Mouse (Mus musculus) limb, embryonic 15.5 days (tissue): Measurements from ENCODE around the gene Pdap1. TPM values are rescaled to one million over a fixed set of nuclear protein-coding genes. Genes with fewer than 3 reads are reported as not detected.
"Not testable (repeated sequence)": the region's sequence is repeated elsewhere in the genome, so short reads cannot be mapped to it uniquely, and the experiment has no call there.

Source experiments
- ATAC-seq: fragments of 200-750 bp; cut with Nextera tagmentation; 2 replicates; pipeline ENCODE4 v1.8.0; 2017; ENCODE audit warnings: low read depth, moderate TSS enrichment; ENCODE audit not compliant: insufficient number of reproducible peaks, low FRiP score, low TSS enrichment
- H3K27ac ChIP-seq: fragments of 300-500 bp; sonication (generic); 2 replicates; pipeline ENCODE4 v1.5.1; 2015; ENCODE audit warnings: moderate library complexity, mild to moderate bottlenecking, inconsistent platforms
- H3K27me3 ChIP-seq: fragments of 300-500 bp; sonication (generic); 2 replicates; pipeline ENCODE4 v1.6.1; 2015; ENCODE audit warnings: inconsistent platforms
- H3K36me3 ChIP-seq: fragments of 300-500 bp; sonication (generic); 2 replicates; pipeline ENCODE4 v1.6.1; 2015; ENCODE audit warnings: inconsistent platforms
- H3K4me1 ChIP-seq: fragments of 300-500 bp; sonication (generic); 2 replicates; pipeline ENCODE4 v1.6.1; 2015; ENCODE audit warnings: inconsistent platforms
- H3K4me2 ChIP-seq: fragments of 300-500 bp; sonication (generic); 2 replicates; pipeline ENCODE4 v1.6.1; 2015; ENCODE audit warnings: mild to moderate bottlenecking, inconsistent platforms
- H3K4me3 ChIP-seq: fragments of 300-500 bp; sonication (generic); 2 replicates; pipeline ENCODE4 v1.5.1; 2015; ENCODE audit warnings: mild to moderate bottlenecking, inconsistent platforms
- H3K9ac ChIP-seq: fragments of 300-500 bp; sonication (generic); 2 replicates; pipeline ENCODE4 v1.6.1; 2015; ENCODE audit warnings: inconsistent platforms
- H3K9me3 ChIP-seq: fragments of 300-500 bp; sonication (generic); 2 replicates; pipeline ENCODE4 v1.6.1; 2016; ENCODE audit warnings: inconsistent platforms
- WGBS: fragments of 180-500 bp; shearing (Covaris S2); methylation state at CpG from one replicate; pipeline ENCODE4 v1.1.7; 2015; 5-methylcytosine and 5-hydroxymethylcytosine counted together
- polyA plus RNA-seq: library from polyadenylated mRNA; unstranded; fragments of >200 nt; fragmentation: Nextera tagmentation; extraction: Ambion mirVana; gene quantifications from 2 replicates; pipeline ENCODE4 v1.2.1, GENCODE M21; 2015

Gene Pdap1
- polyA plus RNA-seq, 1 experiment from 2014 or later, result 95.1 TPM

DNA sequence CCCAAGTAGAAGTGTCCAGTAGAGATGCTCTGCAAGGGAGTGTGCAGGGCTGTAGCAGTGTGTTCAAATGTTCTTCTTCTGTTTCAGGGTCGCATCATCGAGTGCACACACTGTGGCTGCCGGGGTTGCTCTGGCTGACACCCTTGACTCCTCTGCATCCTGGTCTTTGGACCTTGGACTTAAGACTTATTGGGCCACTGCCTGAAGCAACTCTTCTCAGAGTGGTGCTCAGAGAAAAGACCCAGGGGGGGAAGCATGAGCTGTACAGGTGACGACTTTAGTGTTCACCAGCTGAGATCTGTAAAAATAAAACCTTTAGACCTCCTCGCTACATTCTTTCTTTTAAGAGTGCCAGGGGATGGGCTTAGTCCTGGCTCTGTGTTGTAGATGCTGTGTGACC lies 7.7 kb upstream of the Pdap1 start:
- 86% methylated on average over 5 of the region's 5 CpGs for WGBS
- no peak for ATAC-seq
- Histone ChIP-seq H3K9me3 (no peaks in the 10 kb centered on the region), H3K4me1 (no peaks in the 10 kb centered on the region), H3K27me3 (no peaks in the 10 kb centered on the region), H3K27ac (no peak overlapping the region), H3K4me2 (no peak overlapping the region), H3K36me3 (peaks cover 98% of the 10 kb centered on the region), H3K9ac (no peak overlapping the region), H3K4me3 (no peak overlapping the region)

DNA sequence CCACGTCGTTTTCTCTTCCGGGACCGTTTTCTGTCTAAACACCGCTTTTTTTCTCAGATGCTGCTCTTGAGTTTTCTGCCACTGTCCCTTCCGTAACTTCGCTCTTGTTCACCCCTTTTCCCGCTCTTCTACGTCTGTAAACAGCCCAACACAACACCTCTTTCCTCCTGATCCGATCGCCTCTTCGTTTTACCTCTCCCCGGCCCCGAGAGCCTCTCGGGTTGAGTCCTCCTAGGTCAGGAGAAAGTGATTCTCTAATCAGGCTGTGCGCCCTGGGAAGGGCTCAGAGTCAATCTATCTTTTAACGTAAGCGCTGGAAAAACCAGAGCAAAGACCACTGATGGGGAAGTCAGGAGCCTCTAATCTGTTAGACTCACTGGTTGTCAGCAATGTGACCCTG lies 573 bp upstream of the Pdap1 start:
- Histone ChIP-seq H3K9ac (peak overlapping the region; percentile 82), H3K9me3 (no peaks in the 10 kb centered on the region), H3K27me3 (no peaks in the 10 kb centered on the region), H3K36me3 (peaks cover 59% of the 10 kb centered on the region), H3K27ac (peak overlapping the region; percentile 89), H3K4me2 (peak overlapping the region; percentile 72), H3K4me1 (peaks cover 26% of the 10 kb centered on the region), H3K4me3 (peak overlapping the region; percentile 97)
- under 1% methylated on average over 18 of the region's 18 CpGs for WGBS
- no peak for ATAC-seq

DNA sequence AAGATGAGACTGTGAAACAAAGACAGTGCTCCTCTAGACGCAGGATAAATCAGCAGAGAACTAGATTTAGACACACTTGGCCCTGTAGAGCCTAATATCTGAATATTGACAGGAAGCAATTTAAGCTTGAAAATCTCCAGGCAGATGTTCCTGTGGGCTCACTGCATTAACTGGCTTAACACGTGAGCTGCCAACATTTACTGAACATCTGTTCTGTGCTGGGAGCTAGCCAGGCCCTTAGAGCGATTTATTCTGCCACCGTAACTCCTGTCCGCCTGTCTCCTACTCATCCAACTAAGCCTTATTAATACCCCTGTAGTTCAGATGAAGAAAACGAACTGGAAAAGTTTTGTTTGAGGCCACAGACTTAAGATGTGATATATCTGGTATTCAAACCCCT lies 1.2 kb downstream of the Pdap1 start:
- Histone ChIP-seq H3K27ac (peak overlapping the region; percentile 89), H3K4me2 (peak overlapping the region; percentile 72), H3K9ac (peak overlapping the region; percentile 92), H3K4me3 (peak overlapping the region; percentile 97), H3K27me3 (no peaks in the 10 kb centered on the region), H3K9me3 (no peaks in the 10 kb centered on the region), H3K36me3 (peaks cover 59% of the 10 kb centered on the region), H3K4me1 (peaks cover 26% of the 10 kb centered on the region)
- ATAC-seq, result no peak
- WGBS, result 6% methylated on average over 6 of the region's 6 CpGs

DNA sequence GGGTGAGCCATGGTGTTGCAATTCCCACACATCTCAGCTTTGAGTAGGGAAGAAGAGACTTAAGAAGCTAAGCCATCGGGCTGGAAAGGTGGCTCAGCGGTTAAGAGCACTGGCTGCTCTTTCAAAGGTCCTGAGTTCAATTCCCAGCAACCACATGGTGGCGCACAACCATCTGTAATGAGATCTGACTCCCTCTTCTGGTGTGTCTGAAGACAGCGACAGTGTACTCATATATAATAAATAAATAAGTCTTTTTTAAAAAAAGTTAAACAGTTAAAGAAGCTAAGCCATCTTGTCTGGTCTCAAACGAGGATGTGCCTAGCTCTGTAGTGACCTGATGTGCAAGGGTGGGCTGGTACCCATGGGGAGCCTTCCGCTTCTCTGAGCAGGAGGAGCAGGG lies 6.8 kb downstream of the Pdap1 start:
- WGBS, result 84% methylated on average over 6 of the region's 6 CpGs
- not testable (repeated sequence) for H3K4me2 ChIP-seq, H3K27ac ChIP-seq, H3K27me3 ChIP-seq, H3K9me3 ChIP-seq, ATAC-seq, H3K9ac ChIP-seq, H3K4me3 ChIP-seq
- peaks cover 86% of the 10 kb centered on the region for H3K36me3 ChIP-seq
- H3K4me1 ChIP-seq, result peaks cover 12% of the 10 kb centered on the region

DNA sequence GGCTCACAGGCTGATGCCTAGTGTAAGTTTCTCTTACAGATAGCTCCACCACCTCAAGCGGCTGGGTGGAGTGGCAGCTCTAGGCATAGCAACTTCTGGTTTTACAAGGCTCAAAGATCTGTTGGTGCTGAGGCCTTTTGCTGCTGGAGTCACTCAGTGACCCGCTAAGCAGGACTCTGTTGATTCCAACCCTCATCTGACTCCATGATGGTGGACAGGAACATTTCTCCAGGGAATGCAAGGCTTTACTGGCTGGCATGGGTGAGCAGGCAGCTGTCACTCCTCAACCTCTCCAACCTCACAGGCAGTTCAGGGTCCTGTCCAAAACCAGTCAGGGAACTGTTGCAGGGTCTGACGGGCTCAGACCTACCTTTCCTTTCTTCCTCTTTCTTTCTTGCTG lies 9.0 kb downstream of the Pdap1 start:
- ATAC-seq, result no peak
- H3K4me1 ChIP-seq, result no peaks in the 10 kb centered on the region
- no peak overlapping the region for H3K4me3 ChIP-seq
- no peak overlapping the region for H3K9ac ChIP-seq
- no peak overlapping the region for H3K27ac ChIP-seq
- WGBS, result 91% methylated on average over 3 of the region's 3 CpGs
- H3K36me3 ChIP-seq, result peaks cover 91% of the 10 kb centered on the region
- H3K27me3 ChIP-seq, result no peaks in the 10 kb centered on the region
- H3K9me3 ChIP-seq, result no peaks in the 10 kb centered on the region
- H3K4me2 ChIP-seq, result no peak overlapping the region

DNA sequence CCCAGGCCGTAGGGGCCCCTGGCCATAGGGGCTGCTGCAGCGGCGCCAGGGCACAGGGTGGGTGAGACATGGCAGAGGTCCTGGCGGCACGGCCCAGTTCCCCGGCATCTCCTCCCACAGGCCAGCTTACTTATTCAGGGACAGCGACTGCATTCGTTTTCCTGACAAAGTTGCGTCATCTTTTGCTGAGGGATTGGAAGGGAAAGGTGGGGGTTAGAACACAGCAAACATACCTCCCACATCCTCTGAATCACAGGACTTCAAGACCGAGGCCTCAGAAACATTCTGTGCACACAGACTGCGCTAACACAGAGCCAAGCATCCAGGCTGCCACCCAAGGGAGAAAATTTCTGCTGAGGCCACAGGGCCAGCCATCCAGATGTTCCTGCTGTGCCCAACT lies 9.8 kb downstream of the Pdap1 start:
- WGBS, result 82% methylated on average over 11 of the region's 11 CpGs
- H3K27ac ChIP-seq, result no peak overlapping the region
- no peaks in the 10 kb centered on the region for H3K27me3 ChIP-seq
- no peak overlapping the region for H3K4me3 ChIP-seq
- no peaks in the 10 kb centered on the region for H3K9me3 ChIP-seq
- H3K4me2 ChIP-seq, result no peak overlapping the region
- peaks cover 94% of the 10 kb centered on the region for H3K36me3 ChIP-seq
- no peak overlapping the region for H3K9ac ChIP-seq
- no peaks in the 10 kb centered on the region for H3K4me1 ChIP-seq
- ATAC-seq, result no peak

DNA sequence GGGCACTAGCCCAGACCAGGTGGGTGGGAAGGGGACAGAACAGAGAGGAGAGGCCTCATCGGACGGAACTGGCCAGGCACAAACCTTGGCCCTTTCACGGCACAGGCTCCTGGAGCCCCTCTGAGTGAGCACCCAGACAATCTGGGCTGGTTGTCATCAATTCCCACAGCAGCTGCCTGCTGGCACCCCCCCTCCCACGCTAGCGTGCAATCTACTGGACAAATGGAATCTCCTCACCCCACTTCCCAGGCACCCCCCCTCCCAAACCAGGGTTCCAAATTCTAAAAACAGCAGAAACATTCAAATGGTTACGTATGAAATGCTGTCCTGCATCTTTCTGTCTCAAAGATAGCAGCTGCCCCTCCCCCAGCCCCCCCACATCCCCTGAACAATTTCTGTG lies 10.3 kb downstream of the Pdap1 start:
- not testable (repeated sequence) for H3K4me3 ChIP-seq

DNA sequence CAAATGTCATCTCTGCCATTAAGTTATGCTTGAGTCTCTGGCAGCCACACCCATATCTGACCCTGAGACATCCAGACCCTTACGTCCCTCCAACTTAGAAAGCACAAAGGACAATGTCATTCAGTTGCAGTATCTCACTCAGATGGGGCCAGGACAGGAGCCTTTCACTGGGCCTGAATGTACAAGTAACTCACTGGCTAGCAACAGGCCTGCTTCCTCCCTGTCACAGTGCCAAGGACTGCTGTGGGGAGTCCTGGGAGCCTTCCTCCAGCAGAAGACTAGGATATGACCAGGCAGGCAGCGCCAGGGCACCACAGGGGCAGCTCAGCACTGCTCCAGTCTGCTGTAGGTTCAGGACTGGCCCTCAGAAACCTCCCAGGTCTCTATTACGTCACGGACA lies 10.9 kb downstream of the Pdap1 start:
- no peak for ATAC-seq

More for the DNA sequence above, 10.3 kb downstream of the Pdap1 start:
- not testable (repeated sequence) for H3K4me1 ChIP-seq, H3K27me3 ChIP-seq, ATAC-seq, H3K9ac ChIP-seq, H3K4me2 ChIP-seq, H3K9me3 ChIP-seq, H3K27ac ChIP-seq
- peaks cover 94% of the 10 kb centered on the region for H3K36me3 ChIP-seq
- 92% methylated on average over 4 of the region's 6 CpGs for WGBS

DNA sequence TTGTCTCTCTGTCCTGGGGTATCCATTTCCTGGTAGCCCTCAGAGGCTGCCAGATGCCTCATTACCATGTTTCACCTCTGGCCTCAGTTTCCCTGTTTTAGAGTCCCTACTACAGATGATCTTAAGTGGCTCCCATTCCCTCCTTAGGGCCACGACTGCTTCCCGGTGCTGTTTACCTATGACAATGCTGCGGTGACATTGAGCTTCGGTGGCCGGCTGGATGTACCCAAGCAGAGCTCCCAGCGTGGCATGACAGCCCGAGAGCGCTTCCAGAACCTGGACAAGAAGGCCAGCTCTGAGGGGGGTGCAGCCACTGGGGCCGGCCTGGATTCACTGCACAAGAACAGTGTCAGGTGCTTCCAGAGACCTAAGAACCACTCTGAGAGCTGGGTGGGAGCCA lies 13.5 kb downstream of the Pdap1 start:
- Histone ChIP-seq H3K36me3 (peaks cover 94% of the 10 kb centered on the region), H3K4me3 (no peak overlapping the region), H3K4me2 (no peak overlapping the region), H3K27ac (no peak overlapping the region), H3K4me1 (no peaks in the 10 kb centered on the region), H3K27me3 (no peaks in the 10 kb centered on the region), H3K9ac (no peak overlapping the region), H3K9me3 (no peaks in the 10 kb centered on the region)
- WGBS, result 90% methylated on average over 9 of the region's 9 CpGs
- ATAC-seq, result no peak

More for the DNA sequence above, 10.9 kb downstream of the Pdap1 start:
- no peaks in the 10 kb centered on the region for H3K27me3 ChIP-seq
- no peaks in the 10 kb centered on the region for H3K4me1 ChIP-seq
- H3K27ac ChIP-seq, result peak overlapping the region; percentile 29
- H3K9ac ChIP-seq, result no peak overlapping the region
- no peak overlapping the region for H3K4me3 ChIP-seq
- 90% methylated on average over 4 of the region's 4 CpGs for WGBS
- no peak overlapping the region for H3K4me2 ChIP-seq
- H3K36me3 ChIP-seq, result peaks cover 94% of the 10 kb centered on the region
- H3K9me3 ChIP-seq, result no peaks in the 10 kb centered on the region

DNA sequence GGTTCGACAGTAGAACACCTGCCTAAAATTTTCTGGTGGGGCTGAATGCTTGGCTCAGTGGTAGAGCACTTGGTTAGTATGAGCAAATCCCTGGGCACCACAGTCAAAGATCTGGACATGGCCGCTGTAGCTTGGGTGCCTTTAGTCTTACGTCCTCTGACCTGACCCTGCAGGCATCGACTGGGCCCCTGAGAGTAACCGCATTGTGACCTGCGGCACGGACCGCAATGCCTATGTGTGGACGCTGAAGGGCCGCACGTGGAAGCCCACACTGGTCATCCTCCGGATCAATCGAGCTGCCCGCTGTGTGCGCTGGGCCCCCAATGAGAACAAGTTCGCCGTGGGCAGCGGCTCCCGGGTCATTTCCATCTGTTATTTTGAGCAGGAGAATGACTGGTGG lies 16.6 kb downstream of the Pdap1 start:
- no peak for ATAC-seq
- no peak overlapping the region for H3K27ac ChIP-seq
- no peaks in the 10 kb centered on the region for H3K27me3 ChIP-seq
- peaks cover 14% of the 10 kb centered on the region for H3K4me1 ChIP-seq
- H3K9ac ChIP-seq, result no peak overlapping the region
- peaks cover 67% of the 10 kb centered on the region for H3K36me3 ChIP-seq
- no peaks in the 10 kb centered on the region for H3K9me3 ChIP-seq
- 92% methylated on average over 19 of the region's 19 CpGs for WGBS
- H3K4me3 ChIP-seq, result no peak overlapping the region
- no peak overlapping the region for H3K4me2 ChIP-seq

DNA sequence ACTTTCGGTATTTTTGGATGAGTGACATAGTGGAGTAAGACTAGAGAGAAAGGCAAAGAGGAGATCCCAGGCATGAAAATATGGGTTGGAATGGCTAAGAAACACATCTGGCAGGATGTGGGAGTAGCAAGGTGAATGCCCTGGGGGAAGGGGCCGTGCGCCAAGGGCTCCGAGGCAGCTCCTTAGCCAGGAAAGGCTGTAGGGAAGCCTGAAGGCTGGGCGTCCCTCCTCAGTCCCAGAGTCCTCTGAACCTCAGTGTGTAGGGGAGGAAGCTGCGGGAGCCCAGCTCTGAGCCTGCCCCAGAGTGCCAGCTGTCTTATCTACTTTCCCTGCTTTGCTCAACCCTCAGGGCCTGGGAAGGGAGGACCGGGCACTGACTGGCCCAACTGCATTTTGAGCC lies 19.1 kb downstream of the Pdap1 start:
- H3K36me3 ChIP-seq, result peaks cover 45% of the 10 kb centered on the region
- H3K27me3 ChIP-seq, result no peaks in the 10 kb centered on the region
- H3K4me2 ChIP-seq, result no peak overlapping the region
- H3K9me3 ChIP-seq, result no peaks in the 10 kb centered on the region
- H3K9ac ChIP-seq, result no peak overlapping the region
- peak overlapping the region; percentile 40 for H3K27ac ChIP-seq
- peaks cover 39% of the 10 kb centered on the region for H3K4me1 ChIP-seq
- 37% methylated on average over 7 of the region's 7 CpGs for WGBS
- no peak overlapping the region for H3K4me3 ChIP-seq
- ATAC-seq, result no peak

DNA sequence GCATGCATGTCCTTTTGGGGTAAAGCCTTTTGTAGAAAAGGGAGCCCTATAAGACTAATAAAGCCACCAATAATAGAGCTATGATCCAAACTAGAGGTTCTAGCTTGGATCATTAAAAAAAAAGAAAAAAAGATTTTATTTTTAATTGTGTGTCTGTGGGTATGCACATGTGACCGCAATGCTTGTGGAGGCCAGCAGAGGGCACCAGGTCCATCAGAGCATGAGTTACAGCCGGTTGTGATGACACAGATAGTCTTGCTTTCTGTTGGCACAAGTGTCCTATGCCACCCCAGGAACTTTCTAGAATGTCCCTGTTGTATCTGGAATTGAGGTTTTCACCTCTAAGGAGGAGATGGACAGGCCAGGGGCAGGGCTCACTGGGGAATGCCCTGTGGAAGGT lies 20.7 kb downstream of the Pdap1 start:
- no peak for ATAC-seq
- no peak overlapping the region for H3K9ac ChIP-seq

DNA sequence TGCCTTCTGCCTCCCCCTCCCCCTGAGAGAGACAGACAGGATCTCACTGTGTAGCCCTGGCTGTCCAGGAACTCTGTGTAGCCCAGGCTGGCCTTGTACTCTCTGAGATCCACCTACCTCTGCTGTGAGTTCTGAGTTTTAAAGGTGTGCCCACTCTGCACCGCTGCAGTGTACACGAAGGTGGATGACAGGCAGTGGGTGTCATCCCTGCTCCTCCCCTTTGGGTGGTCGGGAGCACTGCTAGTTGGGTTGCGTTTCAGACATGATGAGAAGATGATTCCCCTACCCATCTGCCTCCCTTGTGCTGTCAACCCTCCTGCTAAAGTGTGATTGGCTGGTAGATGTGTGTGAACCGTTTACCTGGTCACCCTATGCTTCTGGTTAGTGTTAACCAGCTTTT lies 21.6 kb downstream of the Pdap1 start:
- Histone ChIP-seq H3K27ac (no peak overlapping the region), H3K4me1 (peaks cover 61% of the 10 kb centered on the region), H3K9ac (no peak overlapping the region), H3K4me2 (no peak overlapping the region), H3K36me3 (peaks cover 20% of the 10 kb centered on the region), H3K9me3 (no peaks in the 10 kb centered on the region), H3K27me3 (no peaks in the 10 kb centered on the region), H3K4me3 (no peak overlapping the region)
- 93% methylated on average over 5 of the region's 5 CpGs for WGBS
- no peak for ATAC-seq

More for the DNA sequence above, 20.7 kb downstream of the Pdap1 start:
- no peaks in the 10 kb centered on the region for H3K27me3 ChIP-seq
- no peak overlapping the region for H3K4me2 ChIP-seq
- H3K36me3 ChIP-seq, result peaks cover 30% of the 10 kb centered on the region
- no peak overlapping the region for H3K27ac ChIP-seq
- no peak overlapping the region for H3K4me3 ChIP-seq
- no peaks in the 10 kb centered on the region for H3K9me3 ChIP-seq
- WGBS, result 91% methylated on average over 2 of the region's 2 CpGs
- H3K4me1 ChIP-seq, result peaks cover 54% of the 10 kb centered on the region
